Mouse (Mus musculus) G1E (cell line): ENCODE measurements around the gene Tmem94.

Experiments
- CTCF ChIP-seq: IDR thresholded peaks from 2 replicates; pipeline ENCODE4 v1.5.1; 2012; ENCODE audit warnings: low read depth, low read length, inconsistent platforms, mixed read lengths
- GATA1 ChIP-seq: IDR thresholded peaks from 2 replicates; pipeline ENCODE4 v1.6.1; 2012; ENCODE audit warnings: borderline replicate concordance, low read length, inconsistent platforms, mixed read lengths

- TF ChIP-seq CTCF (no peak), GATA1 (no peak)
Measured at GRCm38 (mm10) chr11:115741070-115741469, 24.2 kb upstream of the Tmem94 start.
